Mouse (Mus musculus) hindbrain, embryonic 15.5 days (tissue): ENCODE results near the gene Creb3l2. TPM values are rescaled to one million over a fixed set of nuclear protein-coding genes. Genes with fewer than 3 reads are reported as not detected.
A peak's percentile ranks its signal among the peaks of the same experiment; 100 is the strongest.
"Not testable (repeated sequence)": the region's sequence is repeated elsewhere in the genome, so short reads cannot be mapped to it uniquely, and the experiment has no call there.

Experiments
- ATAC-seq: fragments of 200-750 bp; cut with Nextera tagmentation; 2 replicates; pipeline ENCODE4 v1.8.0; 2017; ENCODE audit warnings: low read depth, moderate number of reproducible peaks, moderate TSS enrichment; ENCODE audit not compliant: low FRiP score
- H3K27ac ChIP-seq: fragments of 300-500 bp; sonication (generic); replicated peaks from 2 replicates; pipeline ENCODE4 v1.5.1; 2015; ENCODE audit warnings: mild to moderate bottlenecking, inconsistent platforms
- H3K27me3 ChIP-seq: fragments of 300-500 bp; sonication (generic); 2 replicates; pipeline ENCODE4 v1.6.1; 2015; ENCODE audit warnings: control low read depth, inconsistent platforms
- H3K36me3 ChIP-seq: fragments of 300-500 bp; sonication (generic); 2 replicates; pipeline ENCODE4 v1.6.1; 2015; ENCODE audit warnings: control low read depth, inconsistent platforms
- H3K4me1 ChIP-seq: fragments of 300-500 bp; sonication (generic); replicated peaks from 2 replicates; pipeline ENCODE4 v1.6.1; 2015; ENCODE audit warnings: control low read depth, inconsistent platforms
- H3K4me2 ChIP-seq: fragments of 300-500 bp; sonication (generic); 2 replicates; pipeline ENCODE4 v1.6.1; 2015; ENCODE audit warnings: moderate library complexity, mild to moderate bottlenecking, inconsistent platforms
- H3K4me3 ChIP-seq: fragments of 300-500 bp; sonication (generic); 2 replicates; pipeline ENCODE4 v1.5.1; 2015; ENCODE audit warnings: mild to moderate bottlenecking, inconsistent platforms
- H3K9ac ChIP-seq: fragments of 300-500 bp; sonication (generic); 2 replicates; pipeline ENCODE4 v1.6.1; 2015; ENCODE audit warnings: inconsistent platforms
- H3K9me3 ChIP-seq: fragments of 300-500 bp; sonication (generic); 2 replicates; pipeline ENCODE4 v1.6.1; 2016; ENCODE audit warnings: control low read depth, inconsistent platforms
- WGBS: fragments of 180-500 bp; shearing (Covaris S2); methylation state at CpG from one replicate; pipeline ENCODE4 v1.1.7; 2015; 5-methylcytosine and 5-hydroxymethylcytosine counted together
- polyA plus RNA-seq: library from polyadenylated mRNA; unstranded; fragments of >200 nt; fragmentation: Nextera tagmentation; extraction: Ambion mirVana; gene quantifications from 2 replicates; pipeline ENCODE4 v1.2.1, GENCODE M21; 2015

Creb3l2 gene
- polyA plus RNA-seq, 1 experiment from 2014 or later: 3.8 TPM

DNA sequence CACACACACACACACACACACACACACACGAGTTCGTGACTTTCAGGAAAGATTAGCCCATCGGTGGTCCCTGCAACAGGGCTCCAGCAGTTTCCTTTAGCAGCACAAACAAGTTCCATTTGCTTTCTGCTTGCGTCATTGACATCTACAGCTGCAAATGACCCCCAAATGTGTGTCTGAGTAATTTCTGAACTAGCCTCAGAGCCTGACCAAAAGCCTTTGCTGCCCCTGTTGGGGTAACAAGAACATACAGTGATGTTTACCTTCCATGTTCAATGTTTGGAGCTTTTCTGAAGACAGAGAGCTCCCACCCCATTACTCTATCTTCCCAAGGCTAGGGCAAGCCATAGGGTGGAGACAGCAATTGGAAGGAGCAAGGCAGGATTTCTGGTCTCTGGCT, 54.7 kb downstream of the Creb3l2 start:
- no peak overlapping the region for H3K4me3 ChIP-seq
- H3K4me2 ChIP-seq: no peak overlapping the region
- no peaks in the 10 kb centered on the region for H3K9me3 ChIP-seq
- H3K36me3 ChIP-seq: no peaks in the 10 kb centered on the region
- H3K9ac ChIP-seq: no peak overlapping the region
- H3K27me3 ChIP-seq: no peaks in the 10 kb centered on the region
- H3K27ac ChIP-seq: no peak overlapping the region
- no peak for ATAC-seq
- no peaks in the 10 kb centered on the region for H3K4me1 ChIP-seq
- WGBS: 88% methylated on average over 4 of the region's 4 CpGs

- Histone ChIP-seq H3K9ac (no peak overlapping the region), H3K4me2 (no peak overlapping the region), H3K9me3 (no peaks in the 10 kb centered on the region), H3K27me3 (no peaks in the 10 kb centered on the region), H3K27ac (no peak overlapping the region), H3K4me1 (no peaks in the 10 kb centered on the region), H3K36me3 (no peaks in the 10 kb centered on the region), H3K4me3 (no peak overlapping the region)
- ATAC-seq: no peak
- WGBS: 73% methylated on average over 2 of the region's 2 CpGs
Measured at GRCm38 (mm10) chr6:37385602-37386285, 56.2 kb downstream of the Creb3l2 start.

DNA sequence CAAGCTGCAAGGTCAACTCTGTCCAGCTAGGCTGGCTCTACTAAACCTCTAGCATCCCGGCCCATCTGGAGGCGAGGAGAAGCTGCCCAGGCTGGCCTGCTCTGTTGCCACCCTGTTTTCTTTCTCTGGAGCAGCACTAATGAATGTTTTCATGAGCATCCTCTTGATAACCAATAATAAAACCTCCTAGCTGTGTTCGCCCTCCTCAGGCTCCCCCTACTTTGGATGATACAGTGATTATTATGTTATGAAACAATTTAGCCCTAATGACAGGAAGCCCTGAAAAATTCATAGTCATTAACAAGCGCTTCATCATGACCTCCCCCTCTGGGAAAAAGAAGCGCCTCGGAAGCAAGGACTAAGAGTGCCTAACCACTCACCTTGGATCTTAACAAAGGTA, 59.2 kb downstream of the Creb3l2 start:
- 82% methylated on average over 6 of the region's 6 CpGs for WGBS

GRCm38 (mm10) chr6:37377836-37378580, 63.9 kb downstream of the Creb3l2 start:
- ATAC-seq: no peak
- Histone ChIP-seq H3K36me3 (no peaks in the 10 kb centered on the region), H3K4me2 (no peak overlapping the region), H3K27ac (no peak overlapping the region), H3K27me3 (no peaks in the 10 kb centered on the region), H3K4me1 (peaks cover 8% of the 10 kb centered on the region), H3K4me3 (no peak overlapping the region), H3K9ac (no peak overlapping the region), H3K9me3 (no peaks in the 10 kb centered on the region)
- WGBS: 90% methylated on average over 12 of the region's 12 CpGs

More for the DNA sequence above, 59.2 kb downstream of the Creb3l2 start:
- no peaks in the 10 kb centered on the region for H3K27me3 ChIP-seq
- H3K4me2 ChIP-seq: no peak overlapping the region
- no peaks in the 10 kb centered on the region for H3K4me1 ChIP-seq
- H3K4me3 ChIP-seq: no peak overlapping the region
- no peak overlapping the region for H3K9ac ChIP-seq
- no peaks in the 10 kb centered on the region for H3K9me3 ChIP-seq
- no peak for ATAC-seq
- H3K27ac ChIP-seq: no peak overlapping the region
- no peaks in the 10 kb centered on the region for H3K36me3 ChIP-seq

DNA sequence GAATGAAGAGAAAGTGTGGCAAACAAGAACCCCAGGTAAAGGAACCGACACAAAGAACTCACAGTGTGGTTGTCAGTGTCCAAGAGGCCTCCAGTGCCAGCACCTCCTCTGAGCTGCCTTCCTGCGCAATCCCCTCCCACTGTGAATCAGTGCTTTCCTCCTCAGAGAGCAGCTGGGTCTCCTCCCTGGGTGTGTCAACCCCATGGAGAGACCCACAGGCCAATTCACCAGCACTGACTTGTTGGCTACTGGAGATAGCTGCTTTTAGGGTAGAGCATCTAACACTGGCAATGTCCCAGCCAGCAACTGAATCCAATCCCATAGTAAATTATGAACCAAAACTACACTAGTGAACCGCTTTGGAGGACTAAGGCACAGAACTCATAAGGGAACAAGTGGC, 64.6 kb downstream of the Creb3l2 start:
- H3K4me2 ChIP-seq, H3K9me3 ChIP-seq, H3K36me3 ChIP-seq, H3K9ac ChIP-seq, H3K27me3 ChIP-seq, H3K4me3 ChIP-seq, H3K27ac ChIP-seq, ATAC-seq, H3K4me1 ChIP-seq: not testable (repeated sequence)
- WGBS: 86% methylated on average over 3 of the region's 3 CpGs

DNA sequence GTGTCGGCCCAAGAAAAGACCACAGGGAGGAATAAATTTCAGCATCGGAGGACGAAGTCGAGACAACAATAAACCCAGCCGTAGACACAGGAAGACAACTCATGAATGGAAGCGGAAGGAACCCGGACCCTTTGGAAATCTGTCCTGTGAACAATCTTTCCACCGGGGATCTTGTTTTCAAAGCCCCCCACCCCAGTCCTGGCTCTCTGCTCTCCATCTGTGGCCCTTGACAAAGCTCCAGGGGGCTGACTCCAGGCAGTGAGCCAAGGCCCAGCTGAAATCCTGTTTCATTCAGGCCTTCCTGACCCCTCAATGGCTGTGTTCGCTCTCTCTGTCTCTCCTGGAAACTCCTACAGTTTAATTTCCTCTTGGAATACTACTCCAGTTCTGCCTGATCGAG, 66.5 kb downstream of the Creb3l2 start:
- Histone ChIP-seq H3K27ac (peak overlapping the region; percentile 43), H3K9me3 (no peaks in the 10 kb centered on the region), H3K9ac (no peak overlapping the region), H3K36me3 (no peaks in the 10 kb centered on the region), H3K4me2 (no peak overlapping the region), H3K27me3 (no peaks in the 10 kb centered on the region), H3K4me1 (peaks cover 8% of the 10 kb centered on the region), H3K4me3 (no peak overlapping the region)
- WGBS: 26% methylated on average over 10 of the region's 10 CpGs
- ATAC-seq: peak; percentile 63; the same call in 1 of the 2 replicates

DNA sequence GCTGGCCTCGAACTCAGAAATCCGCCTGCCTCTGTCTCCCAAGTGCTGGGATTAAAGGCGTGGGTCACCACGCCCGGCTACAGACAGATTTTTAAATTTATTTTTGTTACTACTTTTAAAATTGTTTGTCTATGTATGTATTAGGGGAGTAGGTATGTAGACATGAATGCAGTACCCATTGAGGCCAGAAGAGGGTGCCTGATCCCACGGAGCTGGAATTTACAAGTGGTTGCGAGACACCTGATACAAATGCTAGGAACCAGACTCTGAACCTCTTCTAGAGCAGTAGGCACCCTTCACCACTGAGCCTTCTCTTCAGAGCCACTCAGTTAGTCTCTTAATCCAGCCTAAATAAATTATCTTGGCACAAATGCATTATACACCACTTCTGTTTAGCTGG, 70.6 kb downstream of the Creb3l2 start:
- Histone ChIP-seq H3K27me3 (no peaks in the 10 kb centered on the region), H3K9me3 (no peaks in the 10 kb centered on the region), H3K4me2 (no peak overlapping the region), H3K4me3 (no peak overlapping the region), H3K27ac (no peak overlapping the region), H3K9ac (no peak overlapping the region), H3K4me1 (peaks cover 8% of the 10 kb centered on the region), H3K36me3 (no peaks in the 10 kb centered on the region)
- no peak for ATAC-seq
- WGBS: 79% methylated on average over 7 of the region's 7 CpGs

DNA sequence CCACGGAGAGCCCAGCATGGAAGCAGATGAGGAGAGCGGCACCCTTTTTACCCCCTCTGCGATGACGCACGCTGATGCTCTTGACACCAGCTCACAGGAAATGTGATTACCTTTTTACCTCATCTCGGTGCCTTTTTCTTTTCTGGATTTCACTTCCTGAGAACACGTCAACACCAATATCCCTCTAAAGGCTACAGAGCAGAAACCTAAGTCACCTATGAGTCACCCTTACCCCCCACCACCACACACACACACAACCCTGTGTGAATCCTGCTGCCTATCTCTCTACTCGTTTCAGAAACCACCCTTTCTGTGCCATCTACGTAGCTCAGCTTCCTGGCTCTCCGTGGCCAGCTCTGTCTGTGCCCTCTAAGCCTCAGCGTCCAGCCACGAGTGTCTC, 71.4 kb downstream of the Creb3l2 start:
- Histone ChIP-seq H3K9me3 (no peaks in the 10 kb centered on the region), H3K27ac (no peak overlapping the region), H3K4me1 (peaks cover 3% of the 10 kb centered on the region; the same call in 1 of the 2 replicates), H3K9ac (no peak overlapping the region), H3K4me3 (no peak overlapping the region), H3K27me3 (no peaks in the 10 kb centered on the region), H3K4me2 (no peak overlapping the region), H3K36me3 (no peaks in the 10 kb centered on the region)
- WGBS: 87% methylated on average over 12 of the region's 12 CpGs
- ATAC-seq: no peak

DNA sequence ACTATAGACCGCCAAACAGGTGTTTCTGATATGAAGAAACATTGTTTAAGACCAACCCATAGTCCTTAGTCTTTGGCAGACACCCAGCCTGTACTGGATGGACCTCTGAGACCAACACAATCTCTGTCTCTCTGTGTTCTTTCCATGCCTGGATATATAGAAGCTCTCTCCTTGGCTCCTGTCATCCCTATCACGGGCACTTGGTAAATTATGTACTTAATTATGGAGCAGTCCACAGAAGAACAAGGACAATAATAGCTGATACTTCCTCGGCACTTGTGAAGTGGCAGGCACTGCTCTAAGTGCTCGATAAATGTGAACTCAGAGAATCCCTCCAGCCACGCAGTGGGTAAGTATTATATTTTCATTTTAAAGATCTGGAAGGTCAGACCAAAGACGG, 72.2 kb downstream of the Creb3l2 start:
- Histone ChIP-seq H3K4me3 (no peak overlapping the region), H3K4me2 (no peak overlapping the region), H3K4me1 (no peaks in the 10 kb centered on the region), H3K36me3 (no peaks in the 10 kb centered on the region), H3K9ac (no peak overlapping the region), H3K27ac (no peak overlapping the region), H3K9me3 (no peaks in the 10 kb centered on the region), H3K27me3 (no peaks in the 10 kb centered on the region)
- WGBS: 81% methylated on average over 6 of the region's 6 CpGs
- ATAC-seq: no peak

DNA sequence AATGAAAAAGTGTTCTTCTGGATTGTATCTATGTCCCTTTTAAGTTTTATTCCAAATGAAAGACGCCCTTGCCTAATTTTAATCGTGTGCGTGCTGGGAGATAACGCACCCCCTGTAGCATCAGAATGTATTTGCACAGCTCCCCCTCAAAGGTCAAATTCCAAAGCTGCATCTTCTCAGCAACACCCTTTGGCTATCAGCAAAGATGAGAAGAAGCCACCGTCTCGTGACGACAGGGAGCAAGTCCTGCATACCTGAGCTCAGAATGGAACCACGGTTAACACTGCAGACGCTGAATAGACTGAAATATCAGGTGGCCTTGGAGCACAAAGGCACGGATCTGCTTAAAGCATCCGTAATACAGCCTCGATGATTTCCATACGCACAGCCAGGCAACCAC, 73.7 kb downstream of the Creb3l2 start:
- 84% methylated on average over 13 of the region's 13 CpGs for WGBS
- Histone ChIP-seq H3K27ac (no peak overlapping the region), H3K27me3 (no peaks in the 10 kb centered on the region), H3K9me3 (no peaks in the 10 kb centered on the region), H3K36me3 (no peaks in the 10 kb centered on the region), H3K4me3 (no peak overlapping the region), H3K4me1 (no peaks in the 10 kb centered on the region), H3K4me2 (no peak overlapping the region), H3K9ac (no peak overlapping the region)
- ATAC-seq: no peak

GRCm38 (mm10) chr6:37366991-37367390, 75.0 kb downstream of the Creb3l2 start:
- WGBS: 94% methylated on average over 6 of the region's 6 CpGs
- Histone ChIP-seq H3K27me3 (no peaks in the 10 kb centered on the region), H3K36me3 (no peaks in the 10 kb centered on the region), H3K27ac (no peak overlapping the region), H3K4me2 (no peak overlapping the region), H3K4me3 (no peak overlapping the region), H3K9ac (no peak overlapping the region), H3K9me3 (no peaks in the 10 kb centered on the region), H3K4me1 (no peaks in the 10 kb centered on the region)
- no peak for ATAC-seq

DNA sequence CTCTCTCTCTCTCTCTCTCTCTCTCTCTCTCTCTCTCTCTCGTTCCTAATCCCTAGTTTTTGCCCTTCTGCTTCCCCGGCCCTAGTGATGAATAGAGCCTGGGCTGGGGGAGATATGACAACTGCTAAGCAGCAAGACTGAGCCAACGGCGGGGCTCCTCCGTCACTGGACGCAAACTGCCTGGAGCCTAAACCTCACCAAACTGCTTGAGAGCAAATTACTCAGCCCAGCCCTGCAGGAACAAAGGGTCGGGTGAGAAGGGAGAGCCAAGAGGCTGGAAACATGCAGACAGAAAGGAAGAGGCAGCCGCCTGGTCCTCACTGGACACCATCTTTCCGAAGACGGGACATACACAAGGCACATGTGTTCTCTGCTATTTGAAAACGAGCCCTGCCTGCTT, 76.8 kb downstream of the Creb3l2 start:
- no peaks in the 10 kb centered on the region for H3K4me1 ChIP-seq
- H3K27me3 ChIP-seq: no peaks in the 10 kb centered on the region
- H3K4me3 ChIP-seq: no peak overlapping the region
- ATAC-seq: no peak
- no peak overlapping the region for H3K4me2 ChIP-seq
- no peaks in the 10 kb centered on the region for H3K36me3 ChIP-seq
- H3K9me3 ChIP-seq: no peaks in the 10 kb centered on the region
- H3K27ac ChIP-seq: no peak overlapping the region
- H3K9ac ChIP-seq: no peak overlapping the region
- WGBS: 60% methylated on average over 11 of the region's 11 CpGs
